Mouse (Mus musculus) heart, postnatal 0 days (tissue): ENCODE results near the gene Camk2g. TPM values are rescaled to one million over a fixed set of nuclear protein-coding genes. Genes with fewer than 3 reads are reported as not detected.

Source experiments
- ATAC-seq: fragments of 200-750 bp; cut with Nextera tagmentation; 2 replicates; pipeline ENCODE4 v1.8.0; 2017; ENCODE audit warnings: low read depth, moderate number of reproducible peaks, moderate library complexity; ENCODE audit not compliant: insufficient read depth
- DNase-seq: peaks from one replicate; pipeline ENCODE4 v3.0.0-alpha.2; 2016; ENCODE audit warnings: low spot score
- H3K27ac ChIP-seq: fragments of 300-500 bp; sonication (generic); 2 replicates; pipeline ENCODE4 v1.5.1; 2014; ENCODE audit warnings: low read depth, mild to moderate bottlenecking
- H3K27me3 ChIP-seq: fragments of 300-500 bp; sonication (generic); 2 replicates; pipeline ENCODE4 v1.6.1; 2014; ENCODE audit warnings: low read length, mixed read lengths; ENCODE audit not compliant: control insufficient read depth, insufficient read depth
- H3K36me3 ChIP-seq: fragments of 300-500 bp; sonication (generic); replicated peaks from 2 replicates; pipeline ENCODE4 v1.6.1; 2014; ENCODE audit warnings: low read length, mixed read lengths; ENCODE audit not compliant: control insufficient read depth, insufficient read depth
- H3K4me1 ChIP-seq: fragments of 300-500 bp; sonication (generic); 2 replicates; pipeline ENCODE4 v1.6.1; 2014; ENCODE audit warnings: antibody characterized with exemption; ENCODE audit not compliant: control insufficient read depth, insufficient read depth
- H3K4me2 ChIP-seq: fragments of 300-500 bp; sonication (generic); 2 replicates; pipeline ENCODE4 v1.6.1; 2014; ENCODE audit warnings: low read depth, mild to moderate bottlenecking, low read length, moderate library complexity
- H3K4me3 ChIP-seq: fragments of 300-500 bp; sonication (generic); 2 replicates; pipeline ENCODE4 v1.5.1; 2014; ENCODE audit warnings: low read depth, low read length
- H3K9ac ChIP-seq: fragments of 300-500 bp; sonication (generic); replicated peaks from 2 replicates; pipeline ENCODE4 v1.6.1; 2014; ENCODE audit warnings: low read depth, low read length, mixed read lengths
- H3K9me3 ChIP-seq: fragments of 300-500 bp; sonication (generic); replicated peaks from 2 replicates; pipeline ENCODE4 v1.6.1; 2016; ENCODE audit warnings: low read length; ENCODE audit not compliant: control insufficient read depth
- CTCF ChIP-seq: IDR thresholded peaks from 2 replicates; pipeline ENCODE4 v1.5.1; 2016; ENCODE audit warnings: antibody characterized with exemption, control low read depth, low read depth
- EP300 ChIP-seq: IDR thresholded peaks from 2 replicates; pipeline ENCODE4 v1.6.1; 2016; ENCODE audit warnings: antibody characterized with exemption, low read depth
- WGBS: fragments of 180-500 bp; shearing (Covaris S2); extraction: QIAGEN DNeasy Blood & Tissue Kit; methylation state at CpG from one replicate; pipeline ENCODE4 v1.1.7; 2014; 5-methylcytosine and 5-hydroxymethylcytosine counted together
- polyA plus RNA-seq: library from polyadenylated mRNA; unstranded; fragments of >200 nt; fragmentation: Nextera tagmentation; extraction: Ambion mirVana; gene quantifications from 2 replicates; pipeline ENCODE4 v1.2.1, GENCODE M21; 2015
- total RNA-seq: library from RNA; depleted of rRNA; stranded (reverse); fragments of >200 nt; gene quantifications from 2 replicates; pipeline ENCODE4 v1.2.3, GENCODE M21; 2014; ENCODE audit warnings: low replicate concordance

Gene Camk2g
- total and polyA plus RNA-seq, 2 experiments from 2014 or later: 72.5 to 107 TPM

DNA sequence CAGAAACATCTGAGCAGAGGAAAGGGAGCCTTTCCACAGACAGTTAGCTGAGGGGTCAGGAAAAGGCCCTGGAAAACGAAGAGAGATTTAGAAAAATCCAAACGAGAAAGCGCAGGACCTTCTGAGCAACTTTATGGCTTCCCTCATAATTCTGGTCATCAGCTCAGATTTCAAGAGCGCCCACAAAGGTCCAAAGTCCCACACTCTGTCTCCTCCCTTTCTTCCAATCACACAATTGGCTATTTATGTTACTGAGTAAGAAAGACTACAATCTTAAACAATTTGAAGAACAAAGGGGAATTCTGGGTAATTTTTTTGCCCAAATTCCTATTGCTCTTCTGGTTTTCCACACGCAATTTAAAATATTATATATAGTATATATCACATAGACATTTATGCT, 43.4 kb downstream of the Camk2g start:
- Histone ChIP-seq H3K4me3 (no peak overlapping the region), H3K4me2 (no peak overlapping the region), H3K9me3 (no peaks in the 10 kb centered on the region), H3K9ac (no peak overlapping the region), H3K4me1 (peaks cover 11% of the 10 kb centered on the region), H3K27me3 (no peaks in the 10 kb centered on the region), H3K36me3 (peaks cover 52% of the 10 kb centered on the region), H3K27ac (peak overlapping the region; percentile 79)
- 80% methylated on average over 5 of the region's 5 CpGs for WGBS
- ATAC-seq (no peak), DNase-seq (no peak)
- TF ChIP-seq EP300 (no peak), CTCF (no peak)

DNA sequence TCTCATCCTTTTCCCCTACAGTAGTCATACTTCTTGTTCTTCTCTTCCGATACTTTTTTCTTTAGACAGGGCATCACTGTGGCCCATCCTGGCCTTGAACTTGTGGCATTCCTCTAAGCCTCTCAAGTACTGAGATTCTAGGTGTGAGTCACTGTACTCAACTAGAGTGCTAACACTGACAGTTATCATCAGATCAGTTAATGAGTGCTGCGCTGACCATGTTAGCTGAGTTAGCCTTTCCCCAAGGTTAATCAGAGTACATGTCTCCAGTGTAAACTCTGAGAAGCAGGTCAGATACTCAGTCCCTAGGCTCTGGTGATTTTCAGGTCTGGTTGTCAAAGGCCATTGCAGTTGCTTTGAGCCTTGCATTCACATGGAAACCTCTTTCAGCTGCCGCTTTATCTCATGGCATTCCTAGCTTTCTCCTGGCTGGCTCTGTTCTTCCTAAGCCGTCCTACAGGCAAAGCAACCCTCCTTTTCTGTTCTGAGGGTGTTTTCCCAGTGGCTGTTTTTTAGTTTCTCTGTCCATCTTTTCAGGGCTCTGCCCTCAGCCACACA, 44.3 kb downstream of the Camk2g start:
- peaks cover 52% of the 10 kb centered on the region for H3K36me3 ChIP-seq
- WGBS: 41% methylated on average over 4 of the region's 4 CpGs

DNA sequence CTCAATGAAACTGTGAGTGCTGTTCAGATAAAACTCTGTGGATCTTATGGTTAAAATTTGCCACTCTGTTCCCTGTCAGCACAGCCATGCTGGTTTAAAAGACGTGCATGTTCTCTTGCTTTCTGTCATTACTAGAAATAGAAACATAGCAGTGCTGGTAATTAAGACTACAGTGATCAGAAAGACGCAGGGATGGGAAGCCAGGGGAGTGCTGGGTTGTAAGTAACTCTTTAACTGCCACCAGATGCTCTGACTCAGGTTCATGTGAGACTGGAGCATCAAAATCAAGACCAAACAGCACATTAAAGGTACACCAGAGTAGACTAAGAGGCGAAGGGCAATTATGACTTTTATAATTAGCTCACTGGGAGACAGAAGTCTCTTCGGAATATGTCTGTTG, 45.5 kb downstream of the Camk2g start:
- H3K27me3 ChIP-seq: no peaks in the 10 kb centered on the region
- 46% methylated on average over 4 of the region's 4 CpGs for WGBS
- H3K36me3 ChIP-seq: peaks cover 51% of the 10 kb centered on the region
- TF ChIP-seq CTCF: no peak
- no peak for TF ChIP-seq EP300
- DNase-seq (no peak), ATAC-seq (no peak; the same call in 1 of the 2 replicates)
- H3K9me3 ChIP-seq: no peaks in the 10 kb centered on the region
- H3K4me2 ChIP-seq: no peak overlapping the region
- H3K4me1 ChIP-seq: peaks cover 11% of the 10 kb centered on the region
- no peak overlapping the region for H3K4me3 ChIP-seq
- peak overlapping the region; percentile 79 for H3K27ac ChIP-seq
- no peak overlapping the region for H3K9ac ChIP-seq

More for the DNA sequence above, 44.3 kb downstream of the Camk2g start:
- Histone ChIP-seq H3K9ac (no peak overlapping the region), H3K4me1 (peaks cover 11% of the 10 kb centered on the region), H3K4me2 (no peak overlapping the region), H3K4me3 (no peak overlapping the region), H3K27ac (peak overlapping the region; percentile 79), H3K27me3 (no peaks in the 10 kb centered on the region), H3K9me3 (no peaks in the 10 kb centered on the region)
- DNase-seq (peak; percentile 64), ATAC-seq (peak; percentile 58)
- no peak for TF ChIP-seq EP300
- TF ChIP-seq CTCF: no peak

GRCm38 (mm10) chr14:20746935-20747334, 47.0 kb downstream of the Camk2g start:
- DNase-seq (no peak), ATAC-seq (0 out of 2 replicates have a peak, but pooled peaks have one; percentile 14)
- TF ChIP-seq EP300 (no peak), CTCF (peak; percentile 41)
- 85% methylated on average over 3 of the region's 3 CpGs for WGBS
- Histone ChIP-seq H3K27me3 (no peaks in the 10 kb centered on the region), H3K27ac (no peak overlapping the region), H3K9ac (no peak overlapping the region), H3K36me3 (peaks cover 50% of the 10 kb centered on the region), H3K4me3 (no peak overlapping the region), H3K4me1 (peaks cover 11% of the 10 kb centered on the region), H3K4me2 (no peak overlapping the region), H3K9me3 (no peaks in the 10 kb centered on the region)

- TF ChIP-seq EP300: no peak
- TF ChIP-seq CTCF: peak; percentile 11; the same call in 1 of the 2 replicates
- WGBS: 50% methylated on average over 3 of the region's 3 CpGs
- Histone ChIP-seq H3K9me3 (no peaks in the 10 kb centered on the region), H3K27me3 (no peaks in the 10 kb centered on the region), H3K4me1 (peaks cover 3% of the 10 kb centered on the region; the same call in 1 of the 2 replicates), H3K4me2 (no peak overlapping the region), H3K36me3 (peaks cover 75% of the 10 kb centered on the region), H3K4me3 (no peak overlapping the region), H3K27ac (no peak overlapping the region), H3K9ac (no peak overlapping the region)
- no peak for ATAC-seq
- DNase-seq: no peak
Observed at GRCm38 (mm10) chr14:20743614-20744013, 50.3 kb downstream of the Camk2g start.

DNA sequence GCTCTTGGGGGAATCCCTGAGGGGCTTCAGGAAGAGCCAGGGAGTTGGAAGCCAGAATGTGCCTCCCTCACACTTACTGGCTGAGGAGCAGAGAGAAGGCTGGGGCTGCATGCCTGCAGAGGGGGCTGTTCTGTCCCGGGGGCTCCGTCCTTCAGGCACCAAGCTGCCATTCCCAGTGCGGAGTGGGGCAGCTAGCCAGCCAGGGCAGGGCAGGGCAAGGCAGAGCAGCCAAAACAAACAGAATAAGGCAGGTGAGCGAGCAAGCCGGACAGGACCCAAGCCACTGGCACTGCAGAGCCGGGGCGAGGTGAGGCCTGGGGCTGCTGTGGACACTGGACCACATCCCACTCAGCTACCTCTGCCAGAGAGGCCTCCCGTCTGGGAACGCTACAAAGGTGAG, 52.6 kb downstream of the Camk2g start:
- WGBS: 76% methylated on average over 9 of the region's 9 CpGs
- no peak for TF ChIP-seq EP300
- no peak for TF ChIP-seq CTCF
- H3K27me3 ChIP-seq: no peaks in the 10 kb centered on the region
- H3K9ac ChIP-seq: no peak overlapping the region
- H3K4me2 ChIP-seq: no peak overlapping the region
- DNase-seq (no peak), ATAC-seq (no peak)
- H3K9me3 ChIP-seq: no peaks in the 10 kb centered on the region
- no peak overlapping the region for H3K4me3 ChIP-seq
- peaks cover 77% of the 10 kb centered on the region for H3K36me3 ChIP-seq
- H3K4me1 ChIP-seq: no peaks in the 10 kb centered on the region
- H3K27ac ChIP-seq: no peak overlapping the region
